Comparison of ENCODE assay signal across 8 mouse cellular contexts in genomic region chr17:86962894-86963585, GRCm38 (mm10). TPM values are rescaled to one million over a fixed set of nuclear protein-coding genes. Genes with fewer than 3 reads are reported as not detected.
DNase-seq lines count a peak whose midpoint lies in the region; ATAC-seq and TF ChIP-seq lines count a peak whose summit lies in the region.

TSS of gene Rhoq (plus strand) at chr17:86963082.

- peak; percentile 60; the same call in 1 of the 2 replicates for TF ChIP-seq EP300 in heart, postnatal 0 days (IDR thresholded peaks at IDR 0.05; ENCODE audit: low read depth)
- TF ChIP-seq EP300 in liver, postnatal 0 days (IDR thresholded peaks at IDR 0.05; ENCODE audit: low read depth): no peak

- peak within 1 kb of the TSS; percentile 87 for H3K9ac ChIP-seq in forebrain, embryonic 13.5 days
- peak within 1 kb of the TSS; percentile 94 for H3K9ac ChIP-seq in heart, postnatal 0 days (replicated peaks; ENCODE audit: low read depth, low read length)
- H3K9ac ChIP-seq in liver, postnatal 0 days (replicated peaks): peak within 1 kb of the TSS; percentile 66
- peak within 1 kb of the TSS; percentile 77 for H3K9ac ChIP-seq in neural tube, embryonic 14.5 days (replicated peaks; ENCODE audit: low read depth, low read length)

- TF ChIP-seq POLR2A in testis, adult 2 months (IDR thresholded peaks at IDR 0.05; ENCODE audit: control insufficient read depth, low read depth, low read length): no peak

- H3K9me3 ChIP-seq in forebrain, embryonic 13.5 days (replicated peaks): no peaks in the 10 kb centered on the region
- no peaks in the 10 kb centered on the region for H3K9me3 ChIP-seq in heart, postnatal 0 days (replicated peaks; ENCODE audit: control insufficient read depth, low read length)
- no peaks in the 10 kb centered on the region for H3K9me3 ChIP-seq in liver, postnatal 0 days (ENCODE audit: low read length)
- H3K9me3 ChIP-seq in neural tube, embryonic 14.5 days (ENCODE audit: control insufficient read depth, low read length): no peaks in the 10 kb centered on the region

- no peak for TF ChIP-seq CTCF in heart, postnatal 0 days (IDR thresholded peaks at IDR 0.05; ENCODE audit: low read depth)
- no peak for TF ChIP-seq CTCF in liver, postnatal 0 days (IDR thresholded peaks at IDR 0.05; ENCODE audit: low read depth)
- TF ChIP-seq CTCF in testis, adult 2 months (IDR thresholded peaks at IDR 0.05; ENCODE audit: control insufficient read depth, insufficient read depth, insufficient replicate concordance, low read depth, low read length): no peak

- peaks cover 36% of the 10 kb centered on the region for H3K4me1 ChIP-seq in forebrain, embryonic 13.5 days
- H3K4me1 ChIP-seq in heart, postnatal 0 days (ENCODE audit: control insufficient read depth, insufficient read depth): peaks cover 37% of the 10 kb centered on the region
- H3K4me1 ChIP-seq in liver, postnatal 0 days (ENCODE audit: insufficient read depth): peaks cover 13% of the 10 kb centered on the region
- peaks cover 21% of the 10 kb centered on the region for H3K4me1 ChIP-seq in neural tube, embryonic 14.5 days (ENCODE audit: control insufficient read depth, insufficient read depth, low read length)
- H3K4me1 ChIP-seq in testis, adult 2 months (ENCODE audit: control insufficient read depth, insufficient read depth, low read length): peaks cover 8% of the 10 kb centered on the region

- WGBS in forebrain, embryonic 13.5 days: under 1% methylated on average over 36 of the region's 86 CpGs
- under 1% methylated on average over 27 of the region's 86 CpGs for whole genome bisulfite sequencing in heart, postnatal 0 days
- 1% methylated on average over 46 of the region's 86 CpGs for WGBS in liver, postnatal 0 days (ENCODE audit: insufficient replicate concordance)
- WGBS in neural tube, embryonic 14.5 days: under 1% methylated on average over 53 of the region's 86 CpGs

- no peaks in the 10 kb centered on the region for H3K27me3 ChIP-seq in forebrain, embryonic 13.5 days
- H3K27me3 ChIP-seq in heart, postnatal 0 days (ENCODE audit: control insufficient read depth, insufficient read depth, low read length): no peaks in the 10 kb centered on the region
- H3K27me3 ChIP-seq in liver, postnatal 0 days (ENCODE audit: insufficient read depth, low read length): 0 out of 2 replicates have a peak, but pooled peaks cover 3% of the 10 kb centered on the region
- H3K27me3 ChIP-seq in neural tube, embryonic 14.5 days (ENCODE audit: control insufficient read depth, insufficient read depth, low read length): no peaks in the 10 kb centered on the region
- no peaks in the 10 kb centered on the region; the same call in 1 of the 2 replicates for H3K27me3 ChIP-seq in testis, adult 2 months (ENCODE audit: control insufficient read depth, insufficient read depth, low read length)

- H3K4me3 ChIP-seq in forebrain, embryonic 13.5 days: peak within 1 kb of the TSS; percentile 78
- H3K4me3 ChIP-seq in heart, postnatal 0 days (ENCODE audit: low read depth, low read length): peak within 1 kb of the TSS; percentile 92
- peak within 1 kb of the TSS; percentile 71 for H3K4me3 ChIP-seq in liver, postnatal 0 days (ENCODE audit: low read depth, low read length)
- H3K4me3 ChIP-seq in neural tube, embryonic 14.5 days (ENCODE audit: low read depth, low read length): peak within 1 kb of the TSS; percentile 49
- H3K4me3 ChIP-seq in testis, adult 2 months (ENCODE audit: control insufficient read depth, low read depth, low read length): peak within 1 kb of the TSS; percentile 82

- peak within 1 kb of the TSS; percentile 85 for H3K4me2 ChIP-seq in forebrain, embryonic 13.5 days
- H3K4me2 ChIP-seq in heart, postnatal 0 days (ENCODE audit: low read depth, low read length): peak within 1 kb of the TSS; percentile 92
- H3K4me2 ChIP-seq in liver, postnatal 0 days (ENCODE audit: low read depth, low read length): peak within 1 kb of the TSS; percentile 87
- peak within 1 kb of the TSS; percentile 67 for H3K4me2 ChIP-seq in neural tube, embryonic 14.5 days (ENCODE audit: low read depth, low read length)

- H3K27ac ChIP-seq in forebrain, embryonic 13.5 days: peak within 1 kb of the TSS; percentile 75
- H3K27ac ChIP-seq in heart, postnatal 0 days (ENCODE audit: low read depth): peak within 1 kb of the TSS; percentile 97
- H3K27ac ChIP-seq in liver, postnatal 0 days (ENCODE audit: low read depth): peak within 1 kb of the TSS; percentile 79
- peak within 1 kb of the TSS; percentile 91 for H3K27ac ChIP-seq in neural tube, embryonic 14.5 days (ENCODE audit: low read depth, low read length)
- H3K27ac ChIP-seq in testis, adult 2 months (ENCODE audit: control insufficient read depth, insufficient read depth, low read depth, low read length): peak within 1 kb of the TSS; percentile 50

- peak; percentile 18 to 28 for DNase-seq in CD8-positive naive resting alpha-beta T cell, adult 2 months (ENCODE audit: low read depth in 2 of 2, low spot score in 2 of 2)
- DNase-seq in brain, embryonic 18.5 days (ENCODE audit: low read depth, low spot score): peak; percentile 66
- peak; percentile 88 for DNase-seq in heart, postnatal 0 days (ENCODE audit: low spot score)
- DNase-seq in kidney, postnatal 4 days: peak; percentile 92 to 95
- peak; percentile 81 for DNase-seq in liver, postnatal 0 days

- peak; percentile 90 for ATAC-seq in forebrain, embryonic 13.5 days
- peak; percentile 84 for ATAC-seq in heart, postnatal 0 days (ENCODE audit: insufficient read depth, low read depth)
- ATAC-seq in liver, postnatal 0 days: peak; percentile 81
- ATAC-seq in neural tube, embryonic 14.5 days (ENCODE audit: low read depth): peak; percentile 90

- no peaks in the 10 kb centered on the region for H3K36me3 ChIP-seq in forebrain, embryonic 13.5 days (ENCODE audit: poor library complexity, severe bottlenecking)
- H3K36me3 ChIP-seq in heart, postnatal 0 days (replicated peaks; ENCODE audit: control insufficient read depth, insufficient read depth, low read length): no peaks in the 10 kb centered on the region
- no peaks in the 10 kb centered on the region for H3K36me3 ChIP-seq in liver, postnatal 0 days (replicated peaks; ENCODE audit: insufficient read depth, low read length)
- H3K36me3 ChIP-seq in neural tube, embryonic 14.5 days (ENCODE audit: control insufficient read depth, insufficient read depth, low read length): no peaks in the 10 kb centered on the region
- no peaks in the 10 kb centered on the region for H3K36me3 ChIP-seq in testis, adult 2 months (ENCODE audit: control insufficient read depth, insufficient read depth, low read length)

RNA-seq across cellular contexts. Expression of gene Rhoq, which starts in this region (rescaled TPM):
- 5.1 and 5.7 TPM in 2 replicates for polyA plus RNA-seq in forebrain, embryonic 13.5 days (2015; fragmentation: Nextera tagmentation; extraction: Ambion mirVana)
- total RNA-seq in heart, postnatal 0 days (2014; rRNA removed; ENCODE audit: low replicate concordance): 67.4 and 74.6 TPM in 2 replicates
- polyA plus RNA-seq in heart, postnatal 0 days (2015; fragmentation: Nextera tagmentation; extraction: Ambion mirVana): 17.6 and 18.7 TPM in 2 replicates
- polyA plus RNA-seq in liver, postnatal 0 days (2015; fragmentation: Nextera tagmentation; extraction: Ambion mirVana): 1.5 and 1.6 TPM in 2 replicates
- polyA plus RNA-seq in neural tube, embryonic 14.5 days (2014; fragmentation: Nextera tagmentation; extraction: Ambion mirVana): 9.1 and 9.7 TPM in 2 replicates
- 1.1 and 2.4 TPM in 2 replicates for polyA plus RNA-seq in testis, adult 2 months (2012; rRNA removed)

Comparison
In these comparisons a context has a peak if more than half of its experiments do, and no peak if none do; other contexts are left out.
1. Peak in every context shown above with its lines: DNase-seq, ATAC-seq, H3K4me3 ChIP-seq and H3K27ac ChIP-seq.
2. DNase-seq: peak in every context shown above with its lines; median percentile 94 in kidney, postnatal 4 days; 88 in heart, postnatal 0 days; 81 in liver, postnatal 0 days; 66 in brain, embryonic 18.5 days; 23 in CD8-positive naive resting alpha-beta T cell, adult 2 months.